Mouse (Mus musculus) kidney, adult 18-20 months (tissue): ENCODE measurements around the gene Oaz2.
"Not testable (repeated sequence)": the region's sequence is repeated elsewhere in the genome, so short reads cannot be mapped to it uniquely, and the experiment has no call there.

Experiments
- DNase-seq: peaks from one replicate; pipeline ENCODE4 v3.0.0; 2021

Oaz2 gene

DNA sequence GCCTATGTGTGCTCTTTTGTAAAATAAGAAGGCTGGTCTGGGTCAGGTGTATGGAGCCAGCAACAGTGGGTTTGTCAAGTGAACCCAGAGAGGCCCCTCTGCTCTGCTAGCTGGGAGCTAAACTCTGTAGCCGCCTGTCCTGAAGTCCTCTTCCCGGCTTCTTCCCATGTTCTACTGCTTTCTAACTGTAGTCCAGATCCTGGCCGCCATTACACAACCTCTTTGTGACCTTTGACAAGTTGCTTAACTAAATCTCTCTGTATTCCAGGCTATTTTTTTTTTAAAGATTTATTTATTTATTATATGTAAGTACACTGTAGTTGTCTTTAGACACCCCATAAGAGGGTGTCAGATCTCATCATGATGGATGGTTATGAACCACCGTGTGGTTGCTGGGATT lies 14.1 kb upstream of the Oaz2 start:
- DNase-seq = no peak

DNA sequence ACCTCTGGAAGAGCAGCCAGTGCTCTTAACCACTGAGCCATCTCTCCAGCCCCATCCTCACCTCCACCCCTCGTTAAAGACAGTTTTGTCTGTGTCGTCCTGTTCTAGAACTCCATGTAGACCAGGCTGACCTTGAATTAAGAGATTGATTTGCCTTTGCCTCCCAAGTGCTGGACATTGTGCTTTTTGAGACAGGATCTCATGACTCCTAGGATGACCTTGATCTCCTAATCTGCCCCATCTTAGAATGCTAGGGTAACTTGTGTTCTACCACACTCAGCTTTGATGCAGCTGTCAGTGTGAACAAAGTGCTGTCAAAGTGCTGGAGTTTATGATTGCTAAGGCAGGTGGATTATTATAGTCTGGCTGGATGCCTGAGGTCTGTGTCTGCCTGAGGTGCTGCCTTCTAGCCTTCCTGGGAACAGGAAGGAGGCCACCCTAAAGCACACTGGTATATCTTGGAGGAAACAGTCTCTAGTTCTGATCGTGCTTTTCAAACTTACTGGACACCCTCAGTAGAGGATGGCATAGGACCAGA lies 13.0 kb upstream of the Oaz2 start:
- no peak for DNase-seq

DNA sequence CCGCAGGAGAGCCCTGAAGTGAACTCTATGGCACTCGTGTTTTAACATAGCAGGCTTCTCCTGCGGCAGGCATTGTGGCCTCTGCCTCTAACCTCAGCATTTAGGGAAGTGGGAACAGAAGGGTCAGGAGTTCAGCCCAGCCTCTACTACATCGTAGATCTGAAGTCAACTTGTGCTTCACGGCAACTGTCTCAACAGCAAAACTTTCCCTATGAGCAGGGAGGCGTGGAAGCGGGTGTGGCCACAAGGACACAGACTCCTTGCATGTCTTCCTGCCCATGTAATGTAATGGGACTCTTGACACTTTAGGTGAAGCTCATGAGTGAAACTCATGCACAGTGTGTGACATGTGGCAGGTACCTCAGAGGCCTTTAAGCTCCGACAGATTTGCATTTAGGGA lies 12.3 kb upstream of the Oaz2 start:
- no peak for DNase-seq

DNA sequence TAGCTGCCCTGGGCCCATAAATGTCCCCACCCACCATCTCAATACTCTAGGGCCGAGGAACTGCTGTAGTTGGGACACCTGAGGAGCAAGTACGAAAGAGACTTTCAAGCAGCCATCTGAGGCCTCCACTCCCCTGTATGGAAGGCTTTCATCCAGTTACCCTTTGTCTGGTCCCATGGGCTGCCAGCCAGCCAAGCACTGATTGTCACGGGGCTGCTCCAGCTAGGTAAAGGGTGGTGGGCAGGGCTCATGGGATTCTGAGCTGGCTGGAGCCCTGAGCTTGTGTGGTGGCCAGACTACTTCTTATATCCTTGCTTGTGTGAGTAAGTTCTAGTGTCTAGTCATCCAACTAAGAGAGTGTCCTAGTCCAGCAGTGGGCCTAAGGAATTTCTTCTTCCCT lies 10.6 kb upstream of the Oaz2 start:
- no peak for DNase-seq

DNA sequence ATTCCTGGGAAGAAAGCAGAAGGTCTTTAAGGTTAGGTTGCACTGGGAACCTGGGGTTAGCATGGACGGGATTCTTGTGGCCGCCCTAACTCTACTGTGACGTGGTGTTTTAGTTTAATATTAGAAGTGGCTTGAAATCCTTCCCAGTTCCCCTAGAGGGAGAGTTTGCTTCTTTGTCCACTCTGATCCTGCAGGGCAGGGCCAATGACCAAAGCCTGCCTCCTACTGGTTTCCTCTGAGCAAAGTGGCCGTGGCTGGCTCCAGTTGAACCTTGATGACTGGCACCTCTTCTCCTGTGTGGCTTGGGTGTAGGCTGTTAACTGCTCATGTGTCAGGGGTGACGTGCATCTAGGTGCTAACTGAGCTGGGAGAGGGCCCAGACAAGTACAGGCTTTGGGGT lies 6.8 kb upstream of the Oaz2 start:
- peak; percentile 44 for DNase-seq

DNA sequence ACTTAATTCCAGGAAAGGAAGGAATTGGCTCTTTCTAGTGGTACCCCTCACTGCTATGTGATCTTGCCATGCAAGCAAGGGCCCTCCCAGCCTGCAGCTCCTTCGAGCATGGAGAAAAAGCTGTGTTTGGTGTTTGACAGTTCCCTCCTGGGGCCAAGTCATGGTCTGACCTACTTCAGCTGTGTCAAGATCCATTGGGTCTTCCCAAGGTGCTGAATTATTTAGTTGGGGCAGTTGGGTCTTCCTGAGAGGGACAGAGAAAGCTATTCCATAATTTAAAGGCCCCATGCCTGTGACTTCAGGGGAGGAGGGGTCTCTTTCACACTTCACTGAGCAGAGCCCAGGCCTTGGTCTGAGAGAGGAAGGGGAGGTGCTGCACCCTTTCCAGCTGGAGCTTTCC lies 6.3 kb upstream of the Oaz2 start:
- no peak for DNase-seq

DNA sequence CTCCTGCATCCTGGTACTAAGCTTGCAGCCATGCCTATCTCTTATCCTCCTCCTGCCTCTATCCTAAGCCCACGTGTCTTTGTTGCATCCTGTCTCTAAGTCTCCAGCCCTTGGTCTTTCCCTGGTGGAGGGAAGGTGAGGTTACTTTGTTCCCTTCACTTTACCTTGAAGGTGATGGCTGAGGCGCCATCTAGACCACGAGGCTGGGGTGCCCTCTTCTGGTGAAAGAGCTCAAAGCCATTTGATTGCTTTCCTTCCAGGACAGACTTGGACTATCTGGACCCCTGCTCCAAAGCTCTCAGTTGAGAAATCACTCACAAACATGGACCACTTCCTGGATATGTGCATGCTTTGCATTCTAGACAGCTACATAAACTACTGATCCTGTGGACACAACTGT lies 3.6 kb upstream of the Oaz2 start:
- peak; percentile 77 for DNase-seq

DNA sequence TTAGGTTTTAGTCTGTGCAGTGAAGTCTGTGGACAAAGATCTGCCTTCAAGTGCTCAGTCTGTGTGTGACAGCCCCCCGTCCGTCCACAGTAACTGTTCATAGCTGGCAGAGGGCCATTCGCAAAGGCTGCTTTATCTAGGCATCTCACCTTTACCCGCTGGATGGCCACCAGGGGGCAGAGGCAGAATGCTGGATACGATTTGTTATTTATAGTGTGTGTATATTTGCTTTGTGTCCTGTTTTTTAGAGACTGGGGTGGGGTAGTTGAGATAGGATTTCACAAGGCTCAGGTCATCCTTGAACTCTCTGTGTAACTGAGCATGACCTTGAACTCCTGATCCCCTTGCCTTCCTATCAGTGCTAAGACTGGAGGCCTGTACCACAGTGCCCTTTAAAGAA lies 1.8 kb upstream of the Oaz2 start:
- peak; percentile 80 for DNase-seq

DNA sequence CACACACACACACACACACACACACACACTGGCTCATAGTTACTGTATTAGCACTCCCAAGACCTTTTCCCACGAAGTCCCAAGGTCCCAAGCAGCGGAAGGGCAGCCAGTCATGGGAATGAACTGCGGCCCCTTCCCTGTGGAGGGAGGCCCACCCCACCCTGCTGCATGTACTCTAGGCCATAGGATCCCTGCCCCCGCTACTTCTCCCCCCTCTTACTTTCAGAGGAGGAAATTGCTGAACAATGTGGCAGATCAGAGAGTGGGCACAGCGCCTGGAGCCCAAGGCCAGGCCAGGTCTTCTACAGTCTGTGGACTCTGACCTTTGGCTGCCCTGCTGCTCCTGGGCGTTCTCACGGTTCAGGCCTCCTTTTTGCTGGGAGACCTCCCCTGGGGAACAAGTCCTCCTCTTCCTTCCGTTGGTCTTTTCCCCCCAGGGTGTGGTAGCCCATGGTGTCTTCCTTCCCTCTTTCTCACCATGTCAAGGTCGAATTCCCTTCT lies 3.7 kb downstream of the Oaz2 start:
- DNase-seq = peak; percentile 89

DNA sequence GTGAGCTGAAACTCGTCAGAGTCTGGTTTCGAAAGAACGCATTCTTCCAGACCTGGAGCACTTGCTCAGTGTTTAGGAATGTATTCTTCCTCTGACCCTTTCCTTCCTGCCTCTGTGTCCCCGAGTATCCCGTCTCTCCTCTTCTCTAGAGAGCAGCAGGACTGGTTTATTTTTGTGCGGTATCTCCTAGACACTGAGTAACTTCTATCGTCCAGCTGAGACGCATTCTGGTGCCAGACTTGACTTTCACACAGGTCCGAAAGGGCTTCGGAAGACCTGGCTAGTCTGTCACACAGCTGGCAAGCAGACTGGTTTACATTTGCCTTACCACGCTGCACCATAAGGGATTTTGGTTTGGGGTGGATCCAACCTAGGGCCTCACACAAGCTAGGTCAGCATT lies 5.2 kb downstream of the Oaz2 start:
- DNase-seq = peak; percentile 47

DNA sequence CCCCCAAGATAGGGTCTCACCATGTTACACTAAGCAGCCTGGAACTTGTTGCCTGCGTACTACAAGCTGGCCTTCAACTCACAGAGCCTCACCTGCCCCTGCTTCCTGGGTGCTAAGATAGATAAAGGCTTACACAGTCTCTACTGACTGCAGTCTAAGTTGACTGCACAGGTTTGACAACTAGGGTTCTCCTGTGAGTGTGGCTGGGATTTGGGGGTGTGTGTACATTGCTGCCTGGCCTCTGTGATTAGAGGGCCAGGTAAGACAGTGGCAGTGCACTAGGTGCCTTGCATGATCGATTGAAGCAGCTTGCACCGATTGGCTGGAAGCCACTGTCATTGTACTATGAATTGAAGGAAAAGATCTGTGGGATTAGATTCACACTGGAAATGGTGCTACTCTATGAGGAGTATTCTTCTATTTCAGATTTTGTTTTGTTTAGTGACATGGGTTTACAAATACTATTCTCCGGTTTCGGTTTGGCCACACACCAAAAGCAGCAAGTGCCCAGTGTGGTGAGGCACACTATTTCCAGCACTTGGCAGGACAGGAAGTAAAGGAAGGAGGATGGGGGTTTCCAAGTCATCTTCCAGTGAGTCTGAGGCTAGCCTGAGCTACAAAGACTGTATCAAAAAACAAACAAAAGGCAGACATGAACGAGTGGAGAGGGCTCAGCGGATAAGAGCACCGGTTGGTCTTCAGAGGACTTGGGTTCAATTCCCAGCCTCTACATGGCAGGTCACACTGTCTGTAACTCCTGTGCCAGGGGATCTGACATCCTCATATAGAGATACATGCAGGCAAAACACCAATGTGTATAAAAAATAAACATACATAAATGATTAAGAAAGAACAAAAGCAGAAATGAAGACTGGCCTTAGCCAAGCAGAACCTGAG lies 7.9 kb downstream of the Oaz2 start:
- DNase-seq = no peak

DNA sequence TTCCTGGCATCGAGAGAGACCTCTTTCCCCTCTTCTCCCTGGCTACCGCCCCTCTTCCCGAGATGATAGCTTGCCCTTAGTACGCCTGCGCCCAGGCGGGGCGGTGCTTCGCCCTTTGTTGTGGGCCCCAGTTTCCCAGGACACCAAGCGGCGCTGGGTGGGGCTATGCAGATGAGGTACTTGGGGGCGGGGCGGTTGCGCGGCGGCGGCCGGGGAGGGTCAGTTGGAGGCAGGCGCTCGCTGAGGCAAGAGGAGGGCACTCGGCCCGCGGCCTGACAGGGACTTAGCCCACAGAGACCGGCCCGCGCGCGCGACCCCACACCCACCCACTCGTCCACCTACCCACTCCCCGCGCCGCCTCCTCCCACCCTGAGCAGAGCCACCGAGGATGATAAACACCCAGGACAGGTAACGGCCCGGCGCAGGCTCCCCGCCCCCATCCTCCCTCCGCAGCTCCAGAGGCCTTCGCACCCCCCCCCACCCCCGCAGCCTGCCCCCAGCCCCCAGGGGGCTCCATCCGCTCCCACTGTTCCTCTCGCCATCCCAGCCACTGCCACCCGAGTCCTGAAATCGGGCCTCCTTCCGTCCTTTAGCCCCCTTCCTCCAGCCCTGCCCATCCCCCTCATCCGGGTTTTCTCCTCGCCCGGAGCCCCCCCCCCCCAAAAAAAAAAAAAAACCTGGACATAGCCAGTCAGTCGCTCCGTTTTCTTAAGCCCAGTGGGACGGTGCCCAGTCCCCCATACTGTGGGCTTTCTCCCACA lies 8.7 kb downstream of the Oaz2 start:
- peak; percentile 97 for DNase-seq

DNA sequence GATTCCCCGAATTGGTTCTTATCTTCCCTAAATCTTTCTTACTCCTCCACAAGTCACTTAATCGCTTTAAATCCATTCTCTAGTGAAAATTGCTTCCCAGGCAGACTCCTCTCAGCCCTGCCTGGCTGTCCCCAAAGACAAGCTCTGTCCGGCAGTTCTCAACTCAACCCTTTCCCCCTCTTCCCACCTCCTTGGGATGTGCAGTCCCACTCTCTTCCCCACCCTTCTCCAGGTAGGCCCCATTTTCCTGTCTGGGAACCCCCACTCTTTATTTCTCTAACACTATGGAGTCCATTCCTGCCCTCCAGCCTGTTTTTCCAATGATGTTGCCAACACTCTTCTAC lies 9.3 kb downstream of the Oaz2 start:
- no peak for DNase-seq

DNA sequence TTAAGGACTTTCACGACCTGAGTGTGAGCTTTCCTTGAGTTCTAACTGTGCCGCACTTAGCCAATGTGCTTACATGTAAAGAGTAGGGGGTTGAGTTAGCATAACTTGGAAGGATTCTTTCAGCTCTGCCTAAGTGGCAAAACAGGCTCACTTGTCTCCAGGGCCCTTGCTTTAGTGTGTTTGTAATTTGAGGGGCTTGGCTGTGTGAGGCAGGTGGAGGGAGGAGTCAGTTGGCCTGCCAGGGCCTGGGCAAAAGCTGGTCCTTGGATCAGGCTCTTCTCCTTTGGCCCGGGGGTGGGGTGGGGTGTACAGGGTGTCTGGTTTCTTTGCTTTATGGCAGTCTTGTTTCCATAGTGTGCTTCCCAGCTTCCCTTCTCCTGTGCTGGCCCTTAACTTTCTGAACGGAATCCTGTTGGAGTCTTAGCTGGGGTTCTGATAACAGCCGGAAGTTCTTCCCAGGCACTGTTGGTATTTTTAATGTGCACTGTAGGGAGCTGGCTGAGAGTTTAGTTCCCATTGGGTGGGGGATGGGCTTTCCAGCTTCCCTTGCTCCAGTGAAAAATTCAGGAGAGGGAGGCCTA lies 11.5 kb downstream of the Oaz2 start:
- DNase-seq = peak; percentile 61

DNA sequence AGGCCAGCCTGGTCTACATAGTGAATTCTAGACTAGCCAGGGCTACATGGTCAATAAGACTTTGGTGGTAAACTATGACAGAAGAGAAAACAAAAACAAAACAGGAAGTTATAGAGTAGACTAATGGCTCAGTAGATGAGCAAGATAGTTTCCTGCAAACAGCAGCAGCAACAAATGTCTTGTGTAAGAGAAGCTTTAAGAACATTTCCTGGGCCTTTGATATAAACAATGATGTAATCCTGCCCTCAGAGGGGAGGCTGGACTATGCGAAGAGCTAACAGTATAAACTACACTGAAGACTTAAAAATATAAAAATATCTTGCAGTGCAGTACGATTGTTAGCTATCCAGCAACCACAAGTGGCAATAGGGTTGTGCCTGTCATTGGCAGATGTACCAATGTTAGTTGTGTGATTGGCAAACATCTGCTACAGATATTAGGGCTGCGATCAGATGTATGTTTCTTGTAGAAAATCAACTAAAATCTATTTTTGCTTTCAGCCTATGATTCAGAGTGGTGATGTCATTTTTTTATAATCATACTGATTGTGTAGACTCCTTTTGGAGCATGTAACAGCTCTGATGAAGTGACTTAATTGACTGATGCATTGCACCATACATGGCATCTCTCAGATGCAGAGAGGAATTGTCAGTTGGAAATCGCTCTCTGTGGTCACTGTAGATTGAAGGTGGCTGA lies 13.3 kb downstream of the Oaz2 start:
- DNase-seq = no peak

DNA sequence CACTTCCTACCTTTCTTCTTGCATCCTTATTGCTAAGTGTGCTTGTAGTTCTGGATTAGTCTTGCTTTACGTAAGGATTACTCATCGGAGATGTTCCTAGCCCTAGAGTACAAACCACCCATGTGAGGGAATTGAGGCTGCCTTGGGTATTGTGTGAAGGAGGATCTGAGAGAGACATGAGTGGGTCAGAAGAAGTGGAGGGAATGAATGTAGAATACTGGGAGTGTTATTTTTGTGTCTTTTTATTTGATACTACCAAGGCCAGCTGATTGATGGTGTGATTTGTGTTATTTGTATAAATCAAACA lies 13.8 kb downstream of the Oaz2 start:
- DNase-seq = no peak

DNA sequence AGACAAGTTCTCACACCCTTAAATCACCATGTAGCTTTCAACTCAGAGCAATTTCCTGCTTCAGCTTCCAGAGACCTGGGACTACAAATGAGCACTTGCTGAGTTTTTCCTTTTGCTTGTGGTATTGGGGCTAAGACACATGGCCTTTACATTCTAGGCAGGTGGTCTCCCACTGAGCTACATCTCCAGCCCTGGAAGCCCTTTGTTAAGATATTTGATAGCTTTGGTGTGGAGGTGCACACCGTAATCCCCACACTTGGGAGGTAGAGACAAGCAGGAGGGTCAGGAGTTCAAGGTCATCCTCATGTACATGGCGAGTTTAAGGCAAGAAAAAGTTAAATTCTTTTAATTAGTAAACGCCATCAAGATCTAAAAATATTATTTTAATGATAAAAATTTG lies 14.4 kb downstream of the Oaz2 start:
- DNase-seq = no peak

DNA sequence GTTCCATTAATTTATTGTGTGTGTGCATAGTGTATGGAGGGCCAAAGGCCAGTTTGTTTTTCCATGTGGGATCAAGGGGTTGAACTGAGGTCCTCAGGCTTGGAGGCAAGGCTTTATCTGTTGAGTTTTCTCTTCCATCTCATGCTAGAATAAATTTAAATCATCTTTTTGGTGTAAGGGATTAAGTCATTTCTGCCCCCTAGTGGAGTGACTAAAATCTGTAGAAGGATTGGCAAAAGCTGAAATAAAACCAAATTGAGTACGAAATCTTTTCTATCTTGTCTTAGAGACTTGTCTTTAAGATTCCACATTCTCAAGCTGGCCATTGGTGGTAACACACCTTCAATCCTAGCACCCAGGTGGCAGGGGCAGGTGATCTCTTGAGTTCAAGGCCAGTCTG lies 15.2 kb downstream of the Oaz2 start:
- DNase-seq = no peak

DNA sequence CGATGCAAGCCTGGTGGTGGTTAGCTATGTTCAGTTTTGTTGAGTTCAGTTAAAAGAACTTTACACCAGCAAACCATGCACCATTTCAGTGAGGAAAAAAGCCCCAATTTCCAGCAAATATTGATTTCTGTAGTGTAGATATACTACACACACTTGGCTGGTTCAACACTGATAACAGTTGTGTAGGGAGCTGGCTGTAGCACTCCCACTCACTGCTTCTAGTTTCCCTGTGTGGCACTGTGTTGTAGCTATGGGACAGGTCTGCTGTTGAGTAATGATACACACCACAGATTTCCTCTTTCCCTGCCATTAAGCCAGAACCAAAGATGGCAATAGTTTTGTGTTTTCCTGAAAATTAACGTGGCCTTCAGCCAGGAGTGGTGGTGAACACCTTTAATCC lies 16.9 kb downstream of the Oaz2 start:
- DNase-seq = no peak

DNA sequence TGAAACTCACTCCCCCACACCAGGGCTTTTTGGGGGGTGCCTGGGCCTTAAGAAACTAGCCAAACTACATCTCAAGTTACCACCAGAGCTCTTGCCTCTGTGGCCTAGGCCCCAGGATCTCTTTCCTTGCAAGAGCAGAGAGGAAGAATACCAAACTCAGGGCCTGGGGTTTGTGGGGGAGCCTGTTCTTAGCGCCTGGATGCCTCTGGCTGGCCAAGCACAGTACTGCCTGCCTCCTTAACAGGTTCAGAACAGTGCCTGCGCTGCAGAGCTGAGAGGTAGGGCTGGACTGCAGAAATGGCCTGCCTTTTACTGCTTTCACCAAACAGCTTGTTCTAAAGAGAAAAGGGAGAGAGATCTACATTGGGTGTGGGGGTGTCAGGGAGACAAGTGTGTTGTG lies 22.1 kb downstream of the Oaz2 start:
- DNase-seq = not testable (repeated sequence)

DNA sequence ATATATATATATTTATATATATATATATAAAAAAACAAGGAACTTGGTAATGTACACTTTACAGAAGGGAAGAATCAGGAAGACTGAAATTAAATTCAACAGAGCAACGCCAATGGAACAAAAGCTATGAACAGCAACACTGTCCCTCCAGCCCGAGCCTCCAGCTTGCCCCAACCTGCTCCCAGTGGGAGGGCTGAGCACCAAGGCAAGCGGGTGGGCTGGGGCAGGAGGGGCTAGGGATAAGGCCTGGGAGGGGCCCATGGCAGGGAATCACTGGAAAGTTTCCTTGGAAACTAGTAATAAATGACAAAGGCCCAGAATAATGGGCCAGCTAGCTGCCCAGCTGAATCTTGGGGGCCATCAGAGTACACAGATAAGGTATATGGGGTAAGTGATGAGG lies 24.7 kb downstream of the Oaz2 start:
- no peak for DNase-seq

DNA sequence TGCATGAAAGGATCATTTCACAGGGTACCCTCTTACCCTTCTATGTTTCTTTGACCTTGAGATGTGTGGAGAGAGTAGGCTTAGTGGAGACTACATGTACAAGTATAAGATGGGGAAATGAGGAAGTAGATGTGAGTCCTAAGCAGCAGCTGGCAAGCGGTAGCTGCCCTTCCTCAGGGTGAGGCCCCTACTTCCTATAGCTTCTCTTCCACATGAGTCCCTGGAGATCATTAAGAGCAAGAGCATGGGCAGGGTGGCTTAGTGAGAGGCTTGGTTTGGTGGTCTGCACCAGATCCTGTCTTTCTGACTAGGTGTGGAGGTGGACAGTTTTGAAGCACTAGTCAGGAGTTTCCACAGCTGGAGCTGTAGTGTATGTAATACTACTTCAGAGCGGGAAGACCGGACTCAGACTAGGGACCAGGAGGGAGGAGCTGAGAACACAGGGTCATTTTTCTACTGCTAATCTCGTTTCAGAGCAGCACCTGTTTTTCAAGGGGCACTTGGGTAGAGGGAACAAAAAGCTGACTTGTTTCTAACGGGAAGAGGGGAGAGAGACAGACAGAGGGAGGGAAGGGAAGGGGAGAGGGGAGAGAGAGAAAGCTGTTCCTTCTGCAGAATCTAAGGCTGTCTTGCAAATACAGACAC lies 25.3 kb downstream of the Oaz2 start:
- DNase-seq = no peak

DNA sequence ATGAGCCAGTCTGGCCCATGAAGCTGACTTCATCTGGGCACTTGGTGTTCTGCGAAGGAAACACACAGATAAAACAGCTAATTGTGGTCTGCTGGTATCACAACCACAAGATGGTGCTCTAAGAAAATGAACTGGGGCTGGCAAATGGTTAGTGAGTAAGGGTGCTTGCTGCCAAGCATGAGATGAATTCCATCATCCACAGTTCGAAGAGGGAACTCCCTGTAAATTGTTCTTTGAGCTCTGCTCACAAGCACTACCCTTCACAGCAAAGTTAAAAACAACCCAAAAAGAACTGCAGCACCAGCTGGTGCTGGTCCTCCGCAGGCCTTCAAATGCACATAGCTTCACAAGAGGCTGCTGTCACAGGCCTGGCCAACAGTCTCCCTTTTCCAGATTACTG lies 27.8 kb downstream of the Oaz2 start:
- DNase-seq = peak; percentile 34
